Mouse (Mus musculus) liver, embryonic 14.5 days (tissue): ENCODE measurements around the gene Iqschfp. TPM values are rescaled to one million over a fixed set of nuclear protein-coding genes. Genes with fewer than 3 reads are reported as not detected.

ENCODE experiments used
- ATAC-seq: fragments of 200-750 bp; cut with Nextera tagmentation; 2 replicates; pipeline ENCODE4 v1.8.0; 2017; ENCODE audit warnings: moderate number of reproducible peaks, mild to moderate bottlenecking, moderate library complexity; ENCODE audit not compliant: insufficient read depth
- DNase-seq, 3 experiments: peaks; one replicate each; pipeline ENCODE4 v3.0.0-alpha.2; 2012 to 2013; ENCODE audit warnings: low read depth in 3 of 3, low spot score in 3 of 3
- H3K27ac ChIP-seq: fragments of 300-500 bp; sonication (generic); 2 replicates; pipeline ENCODE4 v1.5.1; 2014; ENCODE audit warnings: moderate library complexity, mild to moderate bottlenecking, control low read depth, inconsistent platforms
- H3K27me3 ChIP-seq: fragments of 300-500 bp; sonication (generic); 2 replicates; pipeline ENCODE4 v1.6.1; 2014; ENCODE audit warnings: mild to moderate bottlenecking, low read length, moderate library complexity; ENCODE audit not compliant: control insufficient read depth, insufficient read depth
- H3K36me3 ChIP-seq: fragments of 300-500 bp; sonication (generic); replicated peaks from 2 replicates; pipeline ENCODE4 v1.6.1; 2014; ENCODE audit warnings: low read depth; ENCODE audit not compliant: control insufficient read depth, insufficient read depth
- H3K4me1 ChIP-seq, 2 experiments: fragments of 200-500 bp in 1 of 2; fragments of 300-500 bp in 1 of 2; sonication (generic) in 1 of 2; replicated peaks; 2 replicates each; pipeline ENCODE4 v1.6.1; 2012 to 2014; ENCODE audit warnings: antibody characterized with exemption in 1 of 2, inconsistent platforms in 1 of 2, low read length in 1 of 2; ENCODE audit not compliant: control insufficient read depth in 2 of 2, insufficient read depth in 2 of 2
- H3K4me2 ChIP-seq: fragments of 300-500 bp; sonication (generic); 2 replicates; pipeline ENCODE4 v1.6.1; 2014; ENCODE audit warnings: low read depth, mild to moderate bottlenecking, control low read depth, moderate library complexity
- H3K4me3 ChIP-seq, 2 experiments: fragments of 200-500 bp in 1 of 2; fragments of 300-500 bp in 1 of 2; sonication (generic) in 1 of 2; 2 replicates each; pipeline ENCODE4 v1.5.1; 2012 to 2014; ENCODE audit warnings: low read depth in 2 of 2, low read length in 2 of 2, mild to moderate bottlenecking in 2 of 2, control low read depth in 1 of 2, inconsistent platforms in 1 of 2, moderate library complexity in 1 of 2; ENCODE audit not compliant: insufficient read depth in 1 of 2
- H3K9ac ChIP-seq: fragments of 300-500 bp; sonication (generic); replicated peaks from 2 replicates; pipeline ENCODE4 v1.6.1; 2014; ENCODE audit warnings: mild to moderate bottlenecking, control low read depth, moderate library complexity
- H3K9me3 ChIP-seq: fragments of 300-500 bp; sonication (generic); 2 replicates; pipeline ENCODE4 v1.6.1; 2016; ENCODE audit warnings: low read length, mixed read lengths; ENCODE audit not compliant: control insufficient read depth
- CTCF ChIP-seq: IDR thresholded peaks from 2 replicates; pipeline ENCODE4 v1.5.1; 2016; ENCODE audit warnings: antibody characterized with exemption, low read depth, control low read depth
- EP300 ChIP-seq: IDR thresholded peaks from 2 replicates; pipeline ENCODE4 v1.6.1; 2016; ENCODE audit warnings: antibody characterized with exemption, low read depth
- WGBS: fragments of 180-500 bp; shearing (Covaris S2); extraction: QIAGEN DNeasy Blood & Tissue Kit; methylation state at CpG from one replicate; pipeline ENCODE4 v1.1.7; 2014; ENCODE audit not compliant: insufficient replicate concordance; 5-methylcytosine and 5-hydroxymethylcytosine counted together
- polyA plus RNA-seq, 2 experiments: library from polyadenylated mRNA; depleted of rRNA in 1 of 2; stranded (reverse) in 1 of 2; unstranded in 1 of 2; fragments of >200 nt; fragmentation: Nextera tagmentation in 1 of 2; extraction: Ambion mirVana in 1 of 2; gene quantifications; 2 replicates each; pipeline versions ENCODE4 v1.2.1 to v1.2.3; 2012 to 2014

Iqschfp gene
- polyA plus RNA-seq, 2 experiments = not detected

- DNase-seq = no peak
- Histone ChIP-seq H3K27ac (no peak overlapping the region), H3K9me3 (no peaks in the 10 kb centered on the region), H3K4me3 (no peak overlapping the region), H3K9ac (no peak overlapping the region), H3K36me3 (no peaks in the 10 kb centered on the region), H3K4me1 (no peaks in the 10 kb centered on the region; a peak in 1 of 4 replicates), H3K4me2 (no peak overlapping the region), H3K27me3 (no peaks in the 10 kb centered on the region)
- ATAC-seq = no peak
- TF ChIP-seq EP300 (no peak), CTCF (no peak)
- WGBS = 39% methylated on average over 3 of the region's 3 CpGs
These were observed 578.0 kb downstream of the Iqschfp start for GRCm38 (mm10) chr3:68470061-68470460.

- Histone ChIP-seq H3K4me2 (no peak overlapping the region), H3K9me3 (no peaks in the 10 kb centered on the region), H3K27ac (no peak overlapping the region), H3K36me3 (no peaks in the 10 kb centered on the region), H3K9ac (no peak overlapping the region), H3K4me3 (no peak overlapping the region), H3K27me3 (no peaks in the 10 kb centered on the region), H3K4me1 (no peaks in the 10 kb centered on the region; a peak in 1 of 4 replicates)
- DNase-seq (no peak), ATAC-seq (no peak)
- WGBS = 53% methylated on average over 5 of the region's 5 CpGs
- TF ChIP-seq CTCF (no peak), EP300 (no peak)
These were observed 578.6 kb downstream of the Iqschfp start for GRCm38 (mm10) chr3:68470622-68471021.

DNA sequence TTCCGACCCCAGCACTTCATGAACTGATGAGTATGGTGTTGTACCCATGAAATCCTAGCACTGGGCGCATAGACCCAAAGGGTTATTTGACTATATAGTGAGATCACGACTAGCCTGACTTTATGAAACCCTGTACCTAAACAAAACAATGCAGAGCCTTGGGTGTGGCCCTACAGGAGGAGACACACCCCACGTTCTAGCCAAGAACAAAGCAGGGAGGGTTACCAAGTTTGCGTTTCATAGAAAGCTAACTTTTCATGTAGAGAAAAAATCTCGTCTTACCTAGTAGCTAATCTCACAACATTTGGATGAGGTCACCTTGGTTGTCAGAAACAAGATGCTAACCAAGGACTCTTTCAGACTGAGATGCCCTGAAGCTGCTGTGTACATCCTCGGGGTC is 584.3 kb downstream of the Iqschfp start:
- H3K4me2 ChIP-seq = no peak overlapping the region
- H3K9me3 ChIP-seq = no peaks in the 10 kb centered on the region
- H3K9ac ChIP-seq = no peak overlapping the region
- no peaks in the 10 kb centered on the region for H3K27me3 ChIP-seq
- H3K27ac ChIP-seq = no peak overlapping the region
- WGBS = 58% methylated on average over 7 of the region's 7 CpGs
- H3K4me1 ChIP-seq = no peaks in the 10 kb centered on the region
- H3K36me3 ChIP-seq = no peaks in the 10 kb centered on the region
- H3K4me3 ChIP-seq = no peak overlapping the region
- ATAC-seq (no peak), DNase-seq (no peak)
- TF ChIP-seq EP300 (no peak), CTCF (no peak)

DNA sequence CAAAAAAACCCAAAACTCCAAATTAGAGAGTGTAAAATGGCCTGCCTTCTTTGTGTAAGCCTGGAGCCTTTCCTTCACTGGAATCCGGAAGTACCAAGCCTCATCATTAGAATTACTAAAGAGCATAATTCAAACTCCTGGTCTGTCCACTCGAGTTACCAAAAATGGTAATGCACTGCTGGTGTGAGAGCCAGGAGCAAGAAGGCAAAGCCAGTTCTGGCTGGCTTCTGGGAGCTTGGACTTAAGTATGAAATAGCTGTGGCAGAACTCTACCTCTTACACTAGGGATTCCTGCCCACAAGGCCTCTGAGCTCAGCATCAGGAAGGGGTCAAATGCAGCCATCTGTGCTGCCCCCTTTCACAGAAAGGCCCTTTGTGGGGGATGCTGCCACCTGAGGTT is 585.4 kb downstream of the Iqschfp start:
- ATAC-seq = no peak
- no peak for TF ChIP-seq EP300
- TF ChIP-seq CTCF = no peak
- Histone ChIP-seq H3K4me3 (no peak overlapping the region), H3K27ac (no peak overlapping the region), H3K36me3 (no peaks in the 10 kb centered on the region), H3K4me2 (no peak overlapping the region), H3K9me3 (no peaks in the 10 kb centered on the region), H3K4me1 (no peaks in the 10 kb centered on the region), H3K9ac (no peak overlapping the region), H3K27me3 (no peaks in the 10 kb centered on the region)
- DNase-seq = no peak
- 41% methylated on average over 2 of the region's 2 CpGs for WGBS

DNA sequence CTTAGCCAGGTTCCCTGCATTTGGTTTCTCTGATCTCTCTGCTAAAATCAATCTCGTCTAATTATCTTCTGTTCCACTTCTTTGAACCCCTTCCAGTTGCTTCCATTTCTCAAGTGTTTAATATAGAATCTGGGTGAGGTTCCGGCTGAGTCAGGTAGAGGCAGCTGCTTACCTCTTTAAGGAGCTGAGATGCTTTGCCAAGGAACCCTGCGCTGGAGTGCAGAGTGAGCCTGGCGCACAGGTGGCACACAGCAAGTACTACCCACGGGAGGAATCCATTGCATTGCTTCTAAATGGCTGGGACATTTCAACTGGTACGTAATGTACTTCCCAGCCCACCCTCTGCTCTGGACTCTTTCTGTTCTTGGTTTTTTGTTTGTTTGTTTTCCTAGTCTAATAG is 587.2 kb downstream of the Iqschfp start:
- no peak overlapping the region for H3K4me2 ChIP-seq
- H3K9me3 ChIP-seq = no peaks in the 10 kb centered on the region
- ATAC-seq (no peak), DNase-seq (no peak)
- no peak overlapping the region for H3K9ac ChIP-seq
- no peak overlapping the region for H3K4me3 ChIP-seq
- no peaks in the 10 kb centered on the region for H3K4me1 ChIP-seq
- H3K36me3 ChIP-seq = no peaks in the 10 kb centered on the region
- TF ChIP-seq EP300 (no peak), CTCF (no peak)
- no peak overlapping the region for H3K27ac ChIP-seq
- WGBS = 63% methylated on average over 6 of the region's 6 CpGs
- H3K27me3 ChIP-seq = no peaks in the 10 kb centered on the region
